Mouse (Mus musculus) embryo, embryonic 11 days (tissue): Measurements from ENCODE around the gene Rreb1.

Experiments
- DNase-seq: peaks from one replicate; pipeline ENCODE4 v3.0.0-alpha.2; 2015

Gene Rreb1

DNA sequence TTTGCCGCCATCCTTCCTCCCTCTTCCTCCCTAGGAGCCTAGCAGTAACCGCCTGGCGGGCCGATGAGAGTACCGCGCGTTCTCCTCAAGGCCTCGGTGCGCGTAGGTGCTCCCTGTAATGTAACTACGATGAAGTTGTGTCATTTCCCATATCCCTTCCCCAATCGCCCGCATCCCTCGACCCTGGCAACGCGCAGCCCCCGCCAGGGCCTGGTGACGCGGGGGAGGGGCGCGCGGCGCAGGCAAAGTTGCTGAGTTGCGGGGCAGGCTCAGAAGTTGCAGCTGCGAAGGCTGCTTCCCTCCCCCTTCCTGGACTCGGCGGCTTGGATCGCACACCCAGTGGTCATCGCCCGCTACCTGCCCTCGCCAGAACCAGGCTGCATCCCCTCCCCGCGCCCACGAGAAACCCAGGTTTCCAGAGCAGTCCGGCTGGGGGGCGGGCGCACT lies at the start of gene Rreb1:
TSS of gene Rreb1 (plus strand) at position 254 of the 447 bp plus-strand sequence.
- DNase-seq, result peak; percentile 70

DNA sequence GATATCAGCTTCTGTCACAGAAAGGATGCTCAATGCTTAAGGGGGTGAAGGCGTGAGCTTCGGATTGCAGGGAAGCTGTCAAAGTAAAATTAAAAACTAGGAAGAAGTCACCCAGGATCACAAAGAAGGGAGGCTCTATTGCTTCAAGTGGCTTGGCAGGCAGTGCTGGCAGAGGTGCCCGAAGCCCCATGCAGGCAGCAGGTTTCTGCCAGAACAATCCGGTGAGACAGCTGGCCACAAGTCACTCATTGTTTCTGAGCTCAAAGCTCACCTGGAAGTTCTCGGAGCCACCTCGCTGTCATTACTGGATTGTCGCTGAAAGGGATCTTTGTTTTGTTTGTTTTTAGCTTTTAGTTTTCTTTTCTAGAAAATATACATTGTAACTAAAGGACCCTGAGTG lies 49.6 kb upstream of the Rreb1 start:
- no peak for DNase-seq

DNA sequence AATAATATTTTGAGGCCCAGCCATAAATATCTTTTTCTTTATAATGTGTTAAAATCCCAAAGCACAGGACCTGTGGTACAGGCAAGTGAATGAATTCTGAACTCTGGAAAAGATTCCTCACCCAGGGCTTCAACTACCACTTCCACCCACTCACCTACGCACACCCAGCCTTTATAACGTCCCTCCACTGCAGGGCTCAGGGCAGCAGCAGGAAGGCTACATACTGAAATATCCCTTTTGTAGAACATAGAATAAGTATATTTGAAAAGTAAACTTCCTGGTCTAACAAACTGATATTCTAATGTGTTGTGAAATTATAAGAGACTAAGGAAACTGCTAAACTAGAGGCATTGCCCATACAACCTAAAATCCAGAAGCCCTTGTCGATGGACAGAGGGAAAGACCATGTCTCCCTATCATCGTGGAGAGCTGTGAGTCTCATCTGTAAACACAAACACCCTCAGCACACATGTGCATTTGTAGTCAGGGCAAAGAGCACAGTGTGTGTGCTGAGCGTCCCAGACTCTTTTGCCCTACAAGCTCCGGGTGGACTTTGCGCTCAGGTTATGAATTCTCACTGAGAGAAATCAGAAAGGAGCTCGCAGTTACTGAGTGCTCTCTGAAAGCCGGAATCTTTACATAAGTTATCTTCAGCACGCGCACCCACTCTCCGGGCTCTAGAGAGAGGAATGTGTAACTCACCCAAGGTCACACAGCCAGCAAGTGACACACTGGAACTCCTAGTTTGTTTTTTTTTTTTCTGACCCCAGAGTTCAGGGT lies 46.1 kb upstream of the Rreb1 start:
- no peak for DNase-seq

DNA sequence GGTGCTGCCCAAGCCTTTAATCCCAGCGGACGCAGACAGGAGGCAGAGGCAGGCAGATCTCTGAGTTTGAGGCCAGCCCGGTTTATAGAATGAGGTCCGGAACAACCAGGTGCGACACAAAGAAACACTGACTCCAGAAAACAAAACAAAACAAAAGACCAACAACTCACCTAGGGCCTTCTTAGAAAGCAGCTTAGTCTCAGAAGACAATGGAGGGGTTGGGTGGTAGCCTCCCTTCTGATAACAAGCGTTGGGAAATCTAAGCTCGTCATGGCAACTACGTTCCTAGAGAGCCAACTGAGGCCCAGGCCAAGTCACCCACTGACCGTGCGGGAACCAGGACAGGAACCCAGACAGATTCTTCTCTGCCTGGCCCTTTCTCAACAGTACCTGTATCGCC lies 43.7 kb upstream of the Rreb1 start:
- DNase-seq, result no peak

DNA sequence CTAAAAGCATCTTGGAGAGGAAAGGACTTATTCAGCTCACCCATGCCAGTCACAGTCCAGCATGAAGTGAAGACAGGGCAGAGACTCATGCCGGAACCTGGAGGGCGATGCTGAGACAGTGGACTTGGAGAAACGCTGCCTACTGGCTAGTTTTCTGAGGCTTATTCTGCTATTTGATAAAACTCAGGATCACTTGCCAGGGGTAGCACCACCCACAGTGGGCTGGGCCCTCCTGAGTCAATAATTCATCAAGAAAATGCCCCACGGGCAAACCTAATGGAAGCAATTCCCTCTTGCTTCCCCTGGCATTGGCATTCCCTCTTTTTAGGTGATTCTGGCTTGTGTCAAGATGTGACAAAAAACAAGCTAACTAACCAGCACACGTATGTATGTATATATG lies 38.1 kb upstream of the Rreb1 start:
- no peak for DNase-seq

DNA sequence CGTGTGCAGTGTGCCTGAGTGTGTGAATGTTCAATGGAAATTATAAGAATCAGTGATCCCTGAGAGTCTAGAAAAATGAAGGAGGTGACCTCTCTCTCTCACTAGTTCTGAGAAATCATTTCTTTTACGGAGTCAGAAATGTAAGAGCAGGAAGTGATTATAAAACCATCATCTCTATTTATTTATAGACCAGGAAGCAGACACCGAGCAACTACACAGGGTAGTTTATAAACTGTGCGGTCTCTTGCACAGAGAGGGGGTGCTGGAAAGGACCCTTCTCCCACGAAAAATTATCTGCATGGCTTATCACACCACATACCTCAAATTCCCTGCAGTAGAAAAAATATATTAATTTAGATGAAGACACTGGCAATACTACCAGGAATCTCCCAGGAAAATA lies 37.4 kb upstream of the Rreb1 start:
- no peak for DNase-seq

DNA sequence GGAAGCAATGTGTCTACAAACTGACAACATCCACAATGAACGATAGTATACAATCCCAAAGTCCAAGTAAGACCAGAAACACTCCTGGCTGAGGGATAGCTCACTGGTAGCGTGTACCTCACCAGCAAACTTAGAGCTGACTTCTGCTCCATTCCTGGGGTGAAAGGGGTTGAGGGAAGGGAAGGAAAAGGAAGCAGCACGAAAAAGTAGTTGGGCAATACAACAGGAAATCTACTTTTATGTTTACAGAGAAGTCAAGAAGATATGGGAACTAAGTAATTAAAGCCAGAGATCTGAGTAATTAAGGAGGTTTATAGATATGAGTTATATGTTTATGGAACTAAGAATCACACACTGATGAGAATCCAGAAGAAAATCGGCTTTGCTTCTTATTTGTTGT lies 36.0 kb upstream of the Rreb1 start:
- DNase-seq, result no peak

DNA sequence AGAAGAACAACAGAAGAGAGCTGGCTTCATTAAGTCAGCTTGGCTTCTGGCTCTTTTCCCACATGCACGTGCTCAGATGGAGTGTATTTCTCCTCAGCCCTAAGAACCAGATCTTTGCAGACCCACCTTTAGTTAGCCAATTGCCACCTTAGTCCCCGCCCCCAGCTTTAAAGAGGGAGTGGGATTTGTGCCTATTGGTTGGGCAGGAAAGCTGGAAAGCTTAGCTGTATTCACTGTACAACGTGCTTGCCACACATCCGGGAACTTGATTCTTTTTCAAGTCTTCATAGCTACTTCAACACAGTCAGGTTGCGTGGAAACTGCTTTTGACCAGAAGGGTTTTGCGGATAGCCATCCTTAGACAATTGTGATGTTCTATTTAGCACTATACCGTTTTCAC lies 30.7 kb upstream of the Rreb1 start:
- no peak for DNase-seq

DNA sequence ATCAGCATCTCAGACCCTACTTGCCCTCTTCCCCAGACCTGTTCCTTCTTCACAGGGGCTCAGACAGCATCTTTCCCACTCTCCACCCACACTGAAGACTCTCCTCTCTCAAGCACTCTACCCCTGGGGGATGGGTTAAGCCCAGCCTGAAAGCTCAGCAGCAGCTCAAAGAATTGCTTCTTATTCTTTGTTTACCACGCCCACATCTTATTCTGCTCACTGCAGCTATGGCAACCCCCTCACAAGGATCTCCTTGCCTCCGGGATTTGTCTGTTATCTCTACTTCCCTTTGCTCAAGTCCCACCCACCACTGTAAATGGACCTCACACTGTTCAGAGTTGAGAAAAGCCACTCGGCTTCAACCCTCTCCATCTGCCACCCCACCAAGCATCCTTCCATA lies 28.7 kb upstream of the Rreb1 start:
- DNase-seq, result peak; percentile 46

DNA sequence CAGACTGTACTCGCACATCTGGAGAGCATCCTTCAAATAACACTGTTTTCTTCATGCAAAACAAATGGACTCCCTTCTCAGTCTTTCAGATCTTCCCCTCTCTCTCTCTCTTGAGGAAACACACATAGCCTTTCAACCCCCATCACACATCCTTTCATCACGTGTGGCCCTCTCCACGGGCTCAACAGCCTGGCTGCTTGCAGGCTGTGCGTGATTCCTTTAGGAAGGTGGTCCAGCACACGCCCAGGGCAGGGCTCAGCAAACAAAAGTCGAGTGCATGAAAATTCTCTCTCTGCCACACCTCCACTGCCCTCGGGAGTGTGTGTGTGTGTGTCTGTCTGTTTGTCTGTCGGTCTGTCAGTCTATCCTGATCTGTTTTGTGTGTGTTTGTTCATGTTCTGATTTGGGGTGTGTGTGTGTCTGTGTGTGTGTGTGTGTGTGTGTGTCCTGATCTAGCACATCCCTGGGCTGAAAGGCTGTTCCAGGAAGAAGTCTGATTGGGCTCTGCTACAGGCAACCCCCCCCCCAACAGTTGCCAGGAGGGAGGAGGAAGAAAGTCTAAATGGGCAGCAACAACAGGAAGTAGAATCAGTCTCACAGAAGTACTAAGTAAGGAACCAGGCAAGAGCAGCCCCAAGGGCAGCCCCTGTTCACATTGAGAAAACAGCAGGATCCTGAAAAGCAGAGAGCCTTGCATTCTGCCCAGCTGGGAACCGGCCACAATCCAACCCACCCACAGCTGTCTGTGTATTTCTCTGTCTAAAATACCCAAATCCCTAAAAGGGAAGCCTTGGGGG lies 26.8 kb upstream of the Rreb1 start:
- no peak for DNase-seq

DNA sequence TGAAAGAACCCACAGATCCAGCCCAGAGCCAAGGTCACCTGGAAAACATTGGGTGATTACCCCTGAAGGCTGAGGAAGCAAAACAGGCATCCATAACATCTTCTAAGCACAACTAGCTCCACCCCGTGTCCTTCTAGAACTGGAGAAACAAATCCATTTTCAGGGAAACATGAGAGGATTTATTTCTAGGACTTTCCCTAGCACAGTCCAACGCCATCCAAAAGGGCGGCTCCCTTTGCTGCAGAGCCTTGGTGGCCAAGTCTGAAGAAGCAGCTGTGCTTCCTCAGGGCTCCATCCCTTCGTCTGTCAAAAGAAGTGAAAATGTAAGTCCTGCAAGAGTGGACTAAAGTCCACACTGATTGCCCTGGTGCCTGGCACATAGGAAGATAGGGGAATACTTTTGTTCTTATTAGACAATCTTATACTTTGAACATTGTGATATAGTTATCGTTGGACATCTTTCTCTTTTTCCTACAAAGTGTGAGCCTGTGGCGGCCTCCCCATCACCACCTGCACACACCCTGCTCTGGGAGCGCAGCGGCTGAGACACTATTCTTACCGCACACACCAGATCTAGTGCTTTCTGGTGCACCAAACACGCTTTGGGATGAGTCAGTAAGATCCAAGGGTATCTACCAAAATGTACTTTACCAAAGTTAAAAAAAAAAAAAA lies 18.7 kb upstream of the Rreb1 start:
- DNase-seq, result no peak

DNA sequence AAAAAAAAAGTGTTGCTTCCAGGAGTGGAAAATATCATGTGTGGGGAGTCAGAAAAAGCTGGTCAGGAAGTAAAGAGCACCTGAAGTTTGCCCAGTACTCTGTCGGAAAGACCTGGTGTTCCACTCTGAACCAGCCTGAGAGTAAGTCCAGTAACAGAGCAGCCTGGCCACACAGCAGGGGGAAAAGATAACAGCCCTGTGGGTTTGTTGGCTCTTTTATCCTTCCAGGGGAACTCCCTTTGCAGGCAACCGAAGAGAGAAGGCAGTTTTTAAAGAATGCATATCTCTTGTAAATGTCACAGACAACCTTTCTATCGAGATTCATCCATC lies 18.2 kb upstream of the Rreb1 start:
- no peak for DNase-seq

DNA sequence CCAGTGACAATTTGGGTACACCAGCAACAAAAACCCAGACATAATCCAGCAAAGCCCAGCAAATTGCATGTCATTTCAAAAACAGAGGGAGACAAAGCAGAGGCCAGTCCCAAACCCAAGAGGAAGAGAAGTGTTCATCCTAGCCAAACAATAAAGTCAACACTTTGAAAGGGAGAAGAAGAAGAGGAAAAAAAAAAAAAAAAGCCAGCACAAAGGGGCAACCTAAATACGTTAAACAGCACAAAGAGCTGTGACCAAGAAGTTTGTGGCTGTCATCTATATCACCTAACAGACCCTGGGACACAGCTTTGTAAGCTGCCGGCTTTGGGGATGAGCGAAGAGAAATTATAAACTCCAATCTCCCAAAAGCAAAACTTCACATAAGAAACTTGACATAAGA lies 17.8 kb upstream of the Rreb1 start:
- DNase-seq, result no peak

DNA sequence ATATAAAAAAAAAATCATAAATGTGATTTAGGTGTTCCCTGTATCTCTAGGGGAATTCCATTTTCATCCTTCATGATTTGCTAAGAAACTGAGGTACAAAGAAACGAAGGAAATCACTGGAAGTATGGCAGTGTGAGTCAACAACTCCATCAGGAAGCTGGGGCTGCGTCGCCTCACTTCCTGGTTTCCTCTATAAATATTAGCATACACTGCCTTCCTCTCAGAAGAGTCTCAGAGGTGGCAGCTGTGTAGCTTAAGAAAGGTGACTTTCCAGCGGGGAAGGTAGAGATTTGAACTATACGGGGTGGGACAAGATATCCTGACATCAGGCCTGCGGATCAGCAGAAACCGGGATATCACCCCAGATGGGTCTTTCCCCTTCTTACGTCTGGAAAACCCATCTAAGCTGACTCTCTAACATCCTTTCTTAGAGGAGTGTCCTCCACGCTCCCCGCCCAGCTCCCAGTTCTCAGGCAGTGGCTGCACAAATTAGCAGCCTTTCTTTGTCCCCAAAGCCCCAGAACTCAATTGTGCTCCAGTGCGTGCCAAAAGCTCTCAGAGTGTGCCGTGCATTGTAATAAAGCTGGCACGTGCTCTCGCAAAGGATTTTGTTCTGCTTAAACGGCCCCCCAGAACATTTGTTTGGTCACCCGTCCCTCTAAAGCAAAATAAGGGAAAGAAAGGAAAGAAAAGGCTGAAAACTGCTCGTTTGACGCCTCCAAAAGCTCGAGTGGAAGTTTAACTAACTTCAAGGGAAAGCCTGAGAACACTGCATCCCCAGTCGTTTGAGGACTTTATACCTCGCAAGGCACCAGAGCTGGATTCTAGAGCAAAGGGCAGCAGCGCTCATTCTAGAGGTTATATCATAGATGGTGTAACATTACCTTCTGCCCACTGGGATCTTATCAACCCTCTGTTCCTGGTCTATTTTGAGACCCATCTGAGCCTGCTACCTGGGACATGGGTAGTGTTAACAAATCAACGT lies 17.0 kb upstream of the Rreb1 start:
- peak; percentile 72 for DNase-seq

DNA sequence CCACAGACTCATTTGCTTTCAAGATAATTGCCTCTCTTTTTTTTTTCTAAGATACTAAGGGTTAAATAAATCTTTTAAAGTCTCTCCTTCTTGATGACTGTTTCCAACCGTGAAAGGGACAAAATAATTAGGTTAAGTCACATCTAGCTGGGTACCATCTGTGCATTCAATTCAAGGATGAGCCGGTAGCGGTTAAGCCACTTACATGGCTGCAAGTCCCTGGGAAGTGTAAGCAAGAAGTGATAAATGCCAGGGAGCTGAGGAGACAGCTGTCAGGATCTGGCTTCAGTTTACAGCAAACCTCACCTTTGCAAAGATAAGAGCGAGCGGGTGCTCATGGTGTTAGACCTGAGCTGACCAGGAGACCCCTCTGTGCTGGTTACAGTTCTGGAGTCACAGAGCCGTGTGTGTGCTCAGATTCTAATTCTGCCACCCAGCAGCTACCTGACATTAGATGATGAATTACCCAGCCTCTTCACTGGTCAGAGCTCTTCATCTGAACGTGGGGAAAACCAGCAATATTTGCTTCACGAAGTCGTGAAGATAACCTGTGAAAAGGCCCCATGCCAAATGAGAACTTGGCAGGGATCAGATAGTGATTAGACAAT lies 14.3 kb upstream of the Rreb1 start:
- no peak for DNase-seq

DNA sequence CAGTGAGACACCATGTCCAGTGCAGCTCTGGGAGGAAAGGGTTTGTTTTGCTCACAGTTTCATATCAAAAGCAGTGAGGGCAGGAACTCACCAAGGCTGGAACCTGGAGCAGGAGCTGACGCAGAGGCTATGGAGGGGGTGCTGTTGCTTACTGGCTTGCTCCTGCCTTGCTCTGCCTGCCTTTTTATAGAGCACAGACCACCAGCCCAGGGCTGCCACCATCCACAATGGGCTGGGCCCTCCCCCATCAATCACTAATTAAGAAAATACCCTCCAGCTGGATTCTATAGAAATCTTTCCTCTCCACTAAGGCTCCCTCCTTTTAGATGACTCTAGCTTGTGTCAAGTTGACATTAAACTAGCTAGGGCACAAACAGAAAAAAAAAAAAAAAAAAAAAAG lies 8.4 kb upstream of the Rreb1 start:
- DNase-seq, result peak; percentile 42

DNA sequence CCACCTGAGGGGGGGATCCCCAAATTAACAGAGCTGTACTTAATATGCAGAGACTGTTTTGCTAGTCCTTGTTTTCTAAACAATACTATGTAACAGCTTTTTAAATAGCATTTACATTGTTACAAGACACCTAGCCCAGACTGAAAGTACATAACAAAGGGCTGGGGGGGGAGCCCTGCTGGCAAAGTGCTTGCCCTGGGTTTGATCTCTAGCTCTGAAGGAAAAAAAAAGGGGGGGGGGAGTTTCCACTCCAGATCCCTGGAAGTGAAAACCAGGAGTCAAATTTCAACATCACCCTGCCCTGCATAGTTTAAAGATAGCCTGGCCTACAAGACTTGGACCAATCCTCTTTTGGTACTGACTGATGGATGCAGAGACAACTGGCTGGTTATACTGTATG lies 4.7 kb upstream of the Rreb1 start:
- peak; percentile 14 for DNase-seq

DNA sequence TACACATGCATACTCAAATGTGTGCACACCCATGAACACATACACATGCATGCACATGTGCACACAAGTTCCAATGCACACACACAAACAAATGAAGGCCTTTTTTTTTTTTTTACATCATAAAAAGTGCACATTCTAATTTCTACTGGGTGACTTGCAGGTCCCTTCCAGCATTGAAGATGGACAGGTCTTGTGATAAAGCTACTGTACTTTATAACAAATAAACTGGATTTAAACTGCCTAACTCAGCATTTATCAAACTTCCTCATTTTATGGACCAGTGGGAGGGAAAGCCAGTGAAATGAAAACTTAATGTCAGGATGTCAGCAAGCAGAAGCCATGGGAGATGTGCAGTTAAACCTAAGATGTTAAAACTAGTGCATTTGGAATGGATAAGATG lies 1.5 kb upstream of the Rreb1 start:
- DNase-seq, result no peak

DNA sequence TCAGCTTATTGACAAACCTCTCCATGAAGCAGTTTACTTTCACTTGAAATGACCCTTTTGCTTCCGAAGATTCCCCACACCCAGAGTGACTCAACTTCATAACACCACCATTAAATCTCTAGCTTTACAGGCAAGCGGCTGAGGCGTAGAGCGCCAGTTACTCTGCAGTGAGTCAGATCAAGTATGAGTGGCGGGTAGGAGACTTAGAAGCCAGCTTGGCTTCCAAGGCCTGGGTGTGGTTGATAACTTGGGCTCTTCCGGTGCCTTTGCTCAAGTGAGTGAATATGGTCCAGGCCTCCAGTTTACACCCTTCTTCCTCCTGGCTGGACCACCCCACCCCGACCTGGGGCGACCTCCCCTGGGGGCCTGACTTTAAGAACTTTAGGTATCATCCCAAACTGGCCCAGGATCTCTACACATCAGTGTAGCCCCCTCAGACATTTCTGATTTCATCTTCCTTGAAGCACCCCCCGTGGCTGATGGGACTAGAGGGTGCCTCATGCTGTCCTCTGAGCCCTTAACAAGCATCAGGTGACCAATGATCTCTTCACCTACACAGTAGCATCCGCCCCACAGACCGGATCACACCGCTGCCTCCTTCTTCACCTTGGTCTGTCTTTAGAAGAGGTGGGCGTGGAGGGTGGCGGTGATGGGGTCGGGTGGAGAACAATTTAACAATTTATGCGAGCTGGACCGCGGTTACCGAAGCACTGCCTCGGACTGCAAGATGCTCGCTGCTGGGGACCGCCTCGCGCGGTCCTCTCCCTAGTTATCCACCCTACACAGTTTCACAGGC lies 651 bp upstream of the Rreb1 start:
- no peak for DNase-seq

DNA sequence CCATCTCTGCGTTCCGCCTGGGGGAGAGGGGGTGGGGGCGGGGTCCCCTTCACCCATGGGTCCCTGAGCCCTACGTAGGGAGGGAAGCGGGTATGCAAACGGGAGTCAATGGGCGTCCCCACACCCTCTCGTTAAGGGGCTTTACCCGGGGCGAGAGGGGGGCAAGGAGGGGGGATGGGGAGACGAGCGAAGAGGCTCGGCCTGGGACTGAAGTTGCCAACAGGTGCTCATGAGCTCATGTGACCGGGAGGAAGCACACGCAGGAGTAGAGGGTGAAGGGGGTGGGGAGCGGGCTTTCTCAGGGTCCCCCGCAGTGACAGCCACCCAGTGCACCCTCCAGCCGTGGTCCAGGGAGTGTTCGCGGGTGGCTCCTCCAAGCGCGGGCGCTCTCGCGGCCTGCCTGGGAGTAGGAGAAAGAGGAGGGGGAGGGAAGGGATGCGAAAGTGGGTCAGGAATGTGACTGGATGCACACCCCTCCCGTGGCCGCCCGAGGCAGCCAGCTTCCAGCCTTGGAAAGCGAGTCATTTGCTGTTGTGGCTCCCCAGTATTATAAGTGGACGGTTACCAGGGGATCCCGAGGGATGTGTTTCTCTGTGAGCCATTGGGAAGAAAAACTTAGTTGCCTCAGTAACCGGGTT lies 513 bp downstream of the Rreb1 start:
- DNase-seq, result peak; percentile 56

DNA sequence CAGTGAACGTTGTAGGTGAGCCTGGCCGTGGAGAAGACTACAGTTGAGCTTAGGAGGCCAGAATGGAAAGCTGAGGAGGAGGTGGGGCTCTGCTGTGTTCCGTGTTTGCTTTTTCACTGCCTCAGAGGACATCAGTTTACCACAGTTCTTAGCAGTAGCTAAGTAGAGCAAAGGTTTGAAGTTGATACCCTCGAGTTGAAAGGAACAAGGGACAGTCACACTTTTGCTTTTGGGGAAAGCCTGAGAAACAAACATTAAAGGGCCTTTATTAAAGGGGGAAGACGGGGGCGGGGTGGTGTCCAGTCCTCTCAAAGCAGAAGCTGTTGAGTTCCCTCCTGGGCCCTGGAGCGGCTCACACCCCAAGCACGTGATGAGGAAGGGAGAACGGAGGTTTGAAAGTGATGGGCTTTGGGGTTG lies 1.1 kb downstream of the Rreb1 start:
- peak; percentile 21 for DNase-seq
